Mouse (Mus musculus): ENCODE measurements around the gene Mrtfa.

DNA sequence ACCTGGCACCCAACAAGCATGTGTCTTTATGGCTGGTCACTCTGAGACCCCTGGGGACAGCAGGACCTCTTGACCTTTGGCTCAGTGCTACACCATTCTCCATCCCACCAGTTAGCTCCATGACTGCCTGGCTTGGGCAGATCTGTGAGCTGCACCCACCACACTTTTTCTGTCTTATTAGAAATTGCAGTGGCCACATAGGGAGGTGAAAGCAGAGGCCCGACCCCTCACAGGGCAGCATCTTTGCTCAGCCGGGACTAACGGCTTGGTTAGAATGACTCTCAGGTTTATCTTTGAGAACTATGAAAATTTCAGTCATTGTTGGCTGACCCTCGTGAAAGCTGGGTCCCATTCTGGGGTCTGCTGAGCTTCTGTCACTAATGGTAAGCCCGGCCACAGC, 163.7 kb downstream of the Mrtfa start:
- TF ChIP-seq CTCF (IDR thresholded peaks at IDR 0.05; ENCODE audit: extremely low read depth, insufficient read depth, insufficient read length, insufficient replicate concordance): no peak
- no peak for TF ChIP-seq POLR2A (IDR thresholded peaks at IDR 0.05; ENCODE audit: low read depth, low read length)
